Mouse (Mus musculus) CD8-positive naive resting alpha-beta T cell, adult 2 months (primary cell): ENCODE results near the gene Rps8.
A peak's percentile ranks its signal among the peaks of the same experiment; 100 is the strongest.

Experiments used
- DNase-seq, 2 experiments: peaks; one replicate each; pipeline ENCODE4 v3.0.0; 2022; ENCODE audit warnings: low read depth in 2 of 2, low spot score in 2 of 2

Gene Rps8

GRCm38 (mm10) chr4:117125348-117125909, 30.6 kb downstream of the Rps8 start, which contains the start of gene Btbd19:
TSS of gene Btbd19 (minus strand) at chr4:117125725.
- no peak for DNase-seq

- DNase-seq, result peak; percentile 75 to 80
Measured at GRCm38 (mm10) chr4:117124518-117125347, 31.3 kb downstream of the Rps8 start.

GRCm38 (mm10) chr4:117124218-117124517, 31.9 kb downstream of the Rps8 start:
- no peak for DNase-seq

- DNase-seq, result no peak
Measured at GRCm38 (mm10) chr4:117123546-117124217, 32.4 kb downstream of the Rps8 start.

GRCm38 (mm10) chr4:117122209-117122608, 33.8 kb downstream of the Rps8 start:
- DNase-seq, result no peak

GRCm38 (mm10) chr4:117120445-117121414, 35.3 kb downstream of the Rps8 start:
- peak; percentile 82 to 88 for DNase-seq

- DNase-seq, result no peak
Measured at GRCm38 (mm10) chr4:117120052-117120444, 36.0 kb downstream of the Rps8 start.

- no peak for DNase-seq
Measured at GRCm38 (mm10) chr4:117119636-117120035, 36.4 kb downstream of the Rps8 start.

GRCm38 (mm10) chr4:117117931-117118330, 38.1 kb downstream of the Rps8 start:
- no peak for DNase-seq

- DNase-seq, result no peak
Measured at GRCm38 (mm10) chr4:117115592-117115991, 40.5 kb downstream of the Rps8 start.

- no peak for DNase-seq
Measured at GRCm38 (mm10) chr4:117113237-117113636, 42.8 kb downstream of the Rps8 start.

GRCm38 (mm10) chr4:117110985-117111384, 45.1 kb downstream of the Rps8 start:
- DNase-seq, result no peak

GRCm38 (mm10) chr4:117110249-117110648, 45.8 kb downstream of the Rps8 start:
- DNase-seq, result no peak

GRCm38 (mm10) chr4:117109330-117109729, 46.7 kb downstream of the Rps8 start:
- no peak for DNase-seq

GRCm38 (mm10) chr4:117108524-117108849, 47.6 kb downstream of the Rps8 start:
- DNase-seq, result no peak

- no peak for DNase-seq
Measured at GRCm38 (mm10) chr4:117107813-117108523, 48.1 kb downstream of the Rps8 start.

GRCm38 (mm10) chr4:117105127-117105526, 50.9 kb downstream of the Rps8 start:
- no peak for DNase-seq

- DNase-seq, result no peak
Measured at GRCm38 (mm10) chr4:117104672-117105071, 51.4 kb downstream of the Rps8 start.
